Mouse (Mus musculus) heart, postnatal 0 days (tissue): Measurements from ENCODE around the gene Flt3l.

ENCODE experiments used
- CTCF ChIP-seq: IDR thresholded peaks from 2 replicates; pipeline ENCODE4 v1.5.1; 2016; ENCODE audit warnings: antibody characterized with exemption, control low read depth, low read depth
- EP300 ChIP-seq: IDR thresholded peaks from 2 replicates; pipeline ENCODE4 v1.6.1; 2016; ENCODE audit warnings: antibody characterized with exemption, low read depth

- TF ChIP-seq CTCF (peak; percentile 83), EP300 (peak; percentile 77; the same call in 1 of the 2 replicates)
Observed at GRCm38 (mm10) chr7:45128624-45129246, 7.5 kb downstream of the Flt3l start, which contains the start of gene Rpl13a.
